Mouse (Mus musculus): ENCODE measurements at regions not wholly inside any gene's neighbourhood (a gene's known extent, or its start where the extent isn't known, plus 50 kb on each side); places are given as distances from the start of the nearest gene placed in this dataset.
A peak's percentile ranks its signal among the peaks of the same experiment; 100 is the strongest.

- DNase-seq = no peak
- intact Hi-C loops (cut with DNase I) = no loop called here
These were observed 54.1 kb upstream of the Btc start for GRCm38 (mm10) chr5:91456924-91457323.

GRCm38 (mm10) chr5:91464876-91465508 lies 52.4 kb upstream of the Parm1 start:
- DNase-seq = peak in 1 of 2 experiments; percentile 3
- intact Hi-C loops (cut with DNase I) = loop anchor here (1.0 to 5.0 kb wide), 4 partner anchors 396 to 652 kb away; no protein-coding TSS in a partner anchor
